Mouse (Mus musculus) activated CD4-positive, CD25-positive, alpha-beta regulatory T cell (primary cell): Measurements from ENCODE around the gene Faah. TPM values are rescaled to one million over a fixed set of nuclear protein-coding genes. Genes with fewer than 3 reads are reported as not detected.

ENCODE experiments used
- polyA plus RNA-seq, 2 experiments: library from polyadenylated mRNA; unstranded; fragments of 100-300 nt; shearing (Covaris generic); gene quantifications; one replicate each; pipeline ENCODE4 v1.2.1; 2017

The Faah gene
- 100 to 1,000 TPM; 122 to 138 TPM for polyA plus RNA-seq

DNA sequence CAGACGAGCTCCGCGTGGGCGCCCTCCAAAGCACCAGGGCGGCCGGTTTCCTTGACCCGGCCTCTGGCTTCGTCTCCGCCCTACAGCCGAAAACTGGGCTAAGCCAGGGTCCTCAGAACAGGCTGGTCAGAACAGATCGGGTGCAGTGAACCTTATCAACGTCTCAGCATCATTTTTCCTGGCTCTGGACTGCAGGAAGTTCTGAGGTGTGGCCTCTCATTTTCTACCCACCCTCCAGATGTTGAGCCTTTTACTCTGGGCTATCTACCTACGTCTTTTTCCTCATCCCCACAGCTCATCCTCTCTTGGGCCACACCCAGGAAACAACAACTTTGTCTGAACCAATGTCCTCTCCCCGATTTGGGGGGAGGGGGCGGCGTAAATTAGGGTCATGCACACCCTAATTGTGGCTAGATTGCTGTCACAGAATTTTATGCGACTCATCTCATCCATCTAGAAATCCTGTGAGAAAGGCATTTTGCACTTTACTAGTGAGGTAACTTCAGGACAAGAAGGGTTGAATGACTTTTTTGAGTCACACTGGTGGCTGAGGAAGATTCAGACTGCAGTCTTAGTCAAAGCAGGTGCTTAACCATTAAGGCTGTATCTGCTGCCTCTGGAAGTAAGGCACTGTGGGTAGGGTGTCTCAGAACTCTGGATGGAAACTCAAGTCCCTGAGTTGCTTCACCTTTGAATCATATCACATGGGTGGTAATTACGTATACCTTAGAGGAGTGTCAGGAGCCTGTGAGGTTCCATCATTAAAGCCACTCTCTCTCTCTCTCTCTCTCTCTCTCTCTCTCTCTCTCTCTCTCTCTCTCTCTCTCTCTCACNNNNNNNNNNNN is at the start of gene Faah:
Gene Faah (minus strand): TSS at position 25 of the 845 bp plus-strand sequence.

DNA sequence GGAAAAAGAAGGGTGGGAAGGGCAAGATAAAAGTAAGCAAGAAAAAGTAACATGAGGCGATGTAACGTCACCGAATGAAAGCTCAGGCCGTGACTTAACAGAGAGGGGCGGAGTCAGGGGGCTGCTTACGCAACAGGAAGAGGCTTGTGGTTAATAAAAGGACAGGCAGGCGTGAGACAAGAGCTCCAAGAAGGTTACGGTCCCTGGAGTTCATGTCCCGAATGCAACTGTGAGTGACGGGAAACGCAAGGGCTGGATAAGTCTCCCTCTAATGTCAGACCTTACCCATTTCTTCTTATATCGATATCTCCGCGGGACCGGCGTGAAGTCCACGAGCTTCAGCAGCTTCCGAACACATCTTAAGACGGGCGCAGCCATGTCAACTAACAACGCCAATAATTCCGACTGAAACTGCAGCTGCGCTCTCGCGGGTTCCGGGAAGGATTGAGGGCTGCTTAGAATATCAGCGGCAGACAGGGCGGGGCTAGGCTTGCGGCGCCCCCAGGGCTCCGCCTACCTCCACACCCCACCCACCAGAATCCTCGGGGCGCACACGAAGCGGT is 35.8 kb upstream of the Faah start, which contains the start of gene Nsun4:
Gene Nsun4 (minus strand): TSS at position 478 of the 563 bp plus-strand sequence.

DNA sequence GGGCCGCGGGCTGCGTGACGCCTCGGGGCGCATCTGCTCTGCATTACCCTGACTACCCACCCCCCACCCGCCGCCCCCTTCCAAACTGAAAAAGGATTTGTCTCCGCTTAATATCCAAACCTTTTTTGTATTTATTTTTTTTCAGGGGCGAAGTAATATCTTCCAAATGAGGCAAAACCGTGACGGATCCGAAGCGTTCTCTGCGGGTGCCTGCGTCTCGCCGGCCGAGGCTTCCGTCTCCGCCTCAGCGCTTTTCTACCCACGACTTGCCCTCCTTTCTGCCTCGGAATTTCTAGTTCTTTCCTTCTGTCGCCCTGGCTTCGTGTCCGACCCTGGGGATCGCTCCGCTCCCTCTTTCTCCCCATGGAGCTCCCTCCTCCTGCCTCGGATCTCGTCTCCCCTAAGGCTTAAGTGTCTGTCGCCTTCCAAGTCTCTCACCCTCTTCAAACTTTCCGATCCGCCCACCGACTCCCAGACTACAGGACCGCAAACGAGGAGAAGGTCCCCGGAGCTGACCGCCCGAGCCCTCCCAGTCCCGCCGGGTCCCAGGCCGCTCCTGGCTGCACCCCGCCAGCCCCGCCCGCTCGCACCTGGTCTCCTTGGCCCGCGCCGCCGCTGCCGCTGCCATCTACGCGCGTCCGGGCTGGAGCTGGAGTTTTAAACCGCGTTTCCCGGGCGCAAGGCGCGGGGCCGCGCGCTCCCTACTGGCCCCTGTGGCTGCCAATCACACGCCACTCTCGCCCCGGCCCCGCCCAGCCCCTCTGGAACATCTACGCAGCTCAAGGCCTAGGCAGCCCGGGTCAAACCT is 78.2 kb downstream of the Faah start, which contains the start of gene Dmbx1:
Gene Dmbx1 (minus strand): TSS at position 632 of the 808 bp plus-strand sequence.

Other genes starting within 250 kb of the Faah start
- under 1 TPM in 1 of 2 experiments, not detected in 1; 0.37 TPM for gene Tex38, start 236.9 kb downstream of the Faah start, polyA plus RNA-seq
- 10 to 100 TPM; 30.4 to 31.9 TPM for gene Atpaf1, start 233.1 kb downstream of the Faah start, polyA plus RNA-seq
- 10 to 100 TPM; 26.9 to 27.0 TPM for gene Mob3c, start 189.8 kb downstream of the Faah start, polyA plus RNA-seq
- 10 to 100 TPM; 40.0 to 48.2 TPM for gene Mknk1, start 178.7 kb downstream of the Faah start, polyA plus RNA-seq
- under 1 TPM in 1 of 2 experiments, not detected in 1; 0.61 TPM for gene Kncn, start 133.5 kb downstream of the Faah start, polyA plus RNA-seq
- gene 6430628N08Rik, start 127.3 kb downstream of the Faah start, polyA plus RNA-seq, result under 1 TPM in 1 of 2 experiments, not detected in 1; 0.21 TPM
- under 1 TPM; 0.02 to 0.05 TPM for gene Dmbx1, start 78.0 kb downstream of the Faah start, polyA plus RNA-seq
- gene Nsun4, start 36.0 kb upstream of the Faah start, polyA plus RNA-seq, result 10 to 100 TPM; 23.7 to 24.6 TPM
- 100 to 1,000 TPM; 487 to 596 TPM for gene Uqcrh, start 57.1 kb upstream of the Faah start, polyA plus RNA-seq
- 10 to 100 TPM; 43.3 to 46.4 TPM for gene Lrrc41, start 57.3 kb upstream of the Faah start, polyA plus RNA-seq
- gene Rad54l, start 105.8 kb upstream of the Faah start, polyA plus RNA-seq, result 1 to 10 TPM; 6.1 to 8.3 TPM
- 10 to 100 TPM; 32.4 to 41.0 TPM for gene Pomgnt1, start 105.9 kb upstream of the Faah start, polyA plus RNA-seq
- gene Lurap1, start 133.4 kb upstream of the Faah start, polyA plus RNA-seq, result under 1 TPM; 0.18 to 0.75 TPM
- not detected for gene Tspan1, start 149.7 kb upstream of the Faah start, polyA plus RNA-seq
- not detected for gene 1700042G07Rik, start 155.4 kb upstream of the Faah start, polyA plus RNA-seq
- not detected for gene Gm49337, start 155.5 kb upstream of the Faah start, polyA plus RNA-seq
- gene Pik3r3, start 203.7 kb upstream of the Faah start, polyA plus RNA-seq, result 1 to 10 TPM; 2.2 to 2.3 TPM